ENCODE assay signal across 10 mouse cellular contexts in genomic region chr4:139636373-139636772, GRCm38 (mm10). TPM values are rescaled to one million over a fixed set of nuclear protein-coding genes. Genes with fewer than 3 reads are reported as not detected.
DNase-seq lines count a peak whose midpoint lies in the region; ATAC-seq lines count a peak whose summit lies in the region.
"Had no signal": no experiment of that assay in that cellular context is flagged by ENCODE, and none has a peak within 500 bp of the region (broad histone marks: within the 10 kb centered on the region; RNA-seq: fewer than 3 reads in every experiment).

No protein-coding gene starts in this region.

- WGBS in hindbrain, embryonic 14.5 days, result 32% methylated on average over 7 of the region's 7 CpGs
- 26% methylated on average over 7 of the region's 7 CpGs for WGBS in hindbrain, embryonic 12.5 days
- WGBS in neural tube, embryonic 11.5 days, result 29% methylated on average over 7 of the region's 7 CpGs

- no peak for ATAC-seq in hindbrain, embryonic 14.5 days (ENCODE audit: low FRiP score)
- ATAC-seq in hindbrain, embryonic 12.5 days (ENCODE audit: low FRiP score), result no peak
- no peak for ATAC-seq in neural tube, embryonic 11.5 days (ENCODE audit: insufficient read depth, low FRiP score, low TSS enrichment)

- H3K4me2 ChIP-seq in hindbrain, embryonic 14.5 days (replicated peaks), result no peak overlapping the region
- H3K4me2 ChIP-seq in hindbrain, embryonic 12.5 days (replicated peaks), result no peak overlapping the region
- H3K4me2 ChIP-seq in neural tube, embryonic 11.5 days (ENCODE audit: low read depth), result no peak overlapping the region
- H3K4me2 ChIP-seq: limb, embryonic 15.5 days had no signal

- no peak overlapping the region for H3K4me3 ChIP-seq in hindbrain, embryonic 14.5 days (replicated peaks; ENCODE audit: low read length)
- no peak overlapping the region for H3K4me3 ChIP-seq in hindbrain, embryonic 12.5 days
- H3K4me3 ChIP-seq in neural tube, embryonic 11.5 days (ENCODE audit: low read depth, low read length), result no peak overlapping the region
- H3K4me3 ChIP-seq: limb, embryonic 15.5 days had no signal

- H3K9ac ChIP-seq in hindbrain, embryonic 14.5 days, result no peak overlapping the region
- H3K9ac ChIP-seq in hindbrain, embryonic 12.5 days, result no peak overlapping the region
- H3K9ac ChIP-seq in neural tube, embryonic 11.5 days (ENCODE audit: low read length), result no peak overlapping the region
- H3K9ac ChIP-seq: limb, embryonic 15.5 days had no signal

- H3K4me1 ChIP-seq in hindbrain, embryonic 14.5 days (replicated peaks; ENCODE audit: control insufficient read depth, insufficient read depth, low read length), result peaks cover 14% of the 10 kb centered on the region
- peaks cover 21% of the 10 kb centered on the region for H3K4me1 ChIP-seq in hindbrain, embryonic 12.5 days
- H3K4me1 ChIP-seq in neural tube, embryonic 11.5 days (ENCODE audit: control insufficient read depth, insufficient read depth, low read length), result peaks cover 21% of the 10 kb centered on the region

- no peaks in the 10 kb centered on the region for H3K27me3 ChIP-seq in hindbrain, embryonic 14.5 days (ENCODE audit: control insufficient read depth, insufficient read depth, low read length)
- H3K27me3 ChIP-seq in hindbrain, embryonic 12.5 days, result peaks cover 6% of the 10 kb centered on the region
- H3K27me3 ChIP-seq in neural tube, embryonic 11.5 days (ENCODE audit: control insufficient read depth, insufficient read depth, low read length), result peaks cover 4% of the 10 kb centered on the region; the same call in 1 of the 2 replicates

- intact Hi-C loops in gastrocnemius, postnatal 36 days (cut with DNase I), result loop anchor here (2.0 kb wide), 1 partner anchor 168 kb away; no protein-coding TSS in a partner anchor
- intact Hi-C loops in left cerebral cortex, postnatal 36 days (cut with DNase I), result loop anchor here (2.0 kb wide), 2 partner anchors 26 to 166 kb away; no protein-coding TSS in a partner anchor

- H3K36me3 ChIP-seq in hindbrain, embryonic 14.5 days (replicated peaks; ENCODE audit: control insufficient read depth, insufficient read depth), result peaks cover 20% of the 10 kb centered on the region
- no peaks in the 10 kb centered on the region; the same call in 1 of the 2 replicates for H3K36me3 ChIP-seq in hindbrain, embryonic 12.5 days
- H3K36me3 ChIP-seq in neural tube, embryonic 11.5 days (ENCODE audit: control insufficient read depth, insufficient read depth, low read length), result no peaks in the 10 kb centered on the region

- H3K27ac ChIP-seq in hindbrain, embryonic 14.5 days, result no peak overlapping the region
- H3K27ac ChIP-seq in hindbrain, embryonic 12.5 days, result no peak overlapping the region
- H3K27ac ChIP-seq in neural tube, embryonic 11.5 days (ENCODE audit: low read depth, low read length), result no peak overlapping the region
- H3K27ac ChIP-seq: limb, embryonic 15.5 days had no signal

- H3K9me3 ChIP-seq in hindbrain, embryonic 14.5 days (ENCODE audit: control insufficient read depth, low read length), result no peaks in the 10 kb centered on the region
- H3K9me3 ChIP-seq in hindbrain, embryonic 12.5 days (replicated peaks), result no peaks in the 10 kb centered on the region
- H3K9me3 ChIP-seq in neural tube, embryonic 11.5 days (ENCODE audit: control insufficient read depth, low read length), result no peaks in the 10 kb centered on the region
- H3K9me3 ChIP-seq: limb, embryonic 15.5 days had no signal

- DNase-seq in hindbrain, embryonic 14.5 days (ENCODE audit: low spot score), result peak; percentile 85
- peak; percentile 63 for DNase-seq in ES-CJ7 (ENCODE audit: low read depth, low spot score)
- peak; percentile 75 to 86 for DNase-seq in cerebellum, adult 18-20 months
- DNase-seq in gastrocnemius, postnatal 36 days, result peak; percentile 43 to 62
- peak; percentile 59 to 62 for DNase-seq in left cerebral cortex, postnatal 36 days (ENCODE audit: low spot score in 2 of 2)
- DNase-seq in neural tube, embryonic 11.5 days (ENCODE audit: low spot score), result peak; percentile 78
- DNase-seq in thymus, postnatal 14 days, result peak; percentile 78

RNA-seq across cellular contexts. Expression of gene Aldh4a1, which starts 13.7 kb away (rescaled TPM):
- polyA plus RNA-seq in hindbrain, embryonic 14.5 days (2014; fragmentation: Nextera tagmentation; extraction: Ambion mirVana), result 18.1 and 18.8 TPM in 2 replicates
- 20.6 and 21.4 TPM in 2 replicates for polyA plus RNA-seq in hindbrain, embryonic 12.5 days (2016; fragmentation: Nextera tagmentation; extraction: Ambion mirVana)
- total RNA-seq in gastrocnemius, postnatal 36 days (2021), result 10 to 100 TPM; 63.9 to 75.8 TPM
- total RNA-seq in left cerebral cortex, postnatal 36 days (2021), result 10 to 100 TPM; 17.2 to 19.5 TPM
- 13.9 and 16.2 TPM in 2 replicates for polyA plus RNA-seq in neural tube, embryonic 11.5 days (2014; fragmentation: Nextera tagmentation; extraction: Ambion mirVana)

RNA-seq across cellular contexts. Expression of gene Tas1r2, which starts 17.0 kb away (rescaled TPM):
- not detected in 2 replicates for polyA plus RNA-seq in hindbrain, embryonic 14.5 days (2014; fragmentation: Nextera tagmentation; extraction: Ambion mirVana)
- polyA plus RNA-seq in hindbrain, embryonic 12.5 days (2016; fragmentation: Nextera tagmentation; extraction: Ambion mirVana), result not detected in 2 replicates
- not detected for total RNA-seq in gastrocnemius, postnatal 36 days (2021)
- not detected for total RNA-seq in left cerebral cortex, postnatal 36 days (2021)
- not detected in 2 replicates for polyA plus RNA-seq in neural tube, embryonic 11.5 days (2014; fragmentation: Nextera tagmentation; extraction: Ambion mirVana)
- total RNA-seq: common myeloid progenitor, adult 5-6 weeks had no signal

RNA-seq across cellular contexts. Expression of gene Gm21969, which starts 33.4 kb away (rescaled TPM):
- 0.07 TPM in 1 of 2 replicates, not detected in the other for polyA plus RNA-seq in hindbrain, embryonic 14.5 days (2014; fragmentation: Nextera tagmentation; extraction: Ambion mirVana)
- polyA plus RNA-seq in hindbrain, embryonic 12.5 days (2016; fragmentation: Nextera tagmentation; extraction: Ambion mirVana), result not detected in 2 replicates
- not detected for total RNA-seq in gastrocnemius, postnatal 36 days (2021)
- not detected for total RNA-seq in left cerebral cortex, postnatal 36 days (2021)
- polyA plus RNA-seq in neural tube, embryonic 11.5 days (2014; fragmentation: Nextera tagmentation; extraction: Ambion mirVana), result not detected in 2 replicates
- total RNA-seq: common myeloid progenitor, adult 5-6 weeks had no signal
- polyA plus RNA-seq: limb, embryonic 15.5 days had no signal
